Mouse (Mus musculus): Measurements from ENCODE around the gene Gm17349.

Gm17349 gene

GRCm38 (mm10) chr15:99698533-99699085 lies 6.7 kb downstream of the Gm17349 start:
- DNase-seq: peak in 1 of 2 experiments; percentile 41

GRCm38 (mm10) chr15:99697309-99697708 lies 8.0 kb downstream of the Gm17349 start:
- DNase-seq: peak in 1 of 2 experiments; percentile 60

GRCm38 (mm10) chr15:99691976-99692375 lies 13.3 kb downstream of the Gm17349 start:
- DNase-seq: no peak

GRCm38 (mm10) chr15:99690924-99691323 lies 14.4 kb downstream of the Gm17349 start:
- no peak for DNase-seq

GRCm38 (mm10) chr15:99688712-99689111 lies 16.6 kb downstream of the Gm17349 start:
- peak; percentile 67 to 77 for DNase-seq

- no peak for DNase-seq
Observed at GRCm38 (mm10) chr15:99684156-99684555, 21.1 kb downstream of the Gm17349 start.

- peak in 1 of 2 experiments; percentile 14 for DNase-seq
Observed at GRCm38 (mm10) chr15:99682880-99683279, 22.4 kb downstream of the Gm17349 start.

- DNase-seq: no peak
Observed at GRCm38 (mm10) chr15:99679008-99679407, 26.3 kb downstream of the Gm17349 start.

- peak; percentile 54 to 57 for DNase-seq
Observed at GRCm38 (mm10) chr15:99678063-99678800, 27.1 kb downstream of the Gm17349 start.

GRCm38 (mm10) chr15:99677089-99677488 lies 28.2 kb downstream of the Gm17349 start:
- no peak for DNase-seq

GRCm38 (mm10) chr15:99674866-99675265 lies 30.4 kb downstream of the Gm17349 start:
- DNase-seq: no peak

GRCm38 (mm10) chr15:99671783-99672182 lies 33.5 kb downstream of the Gm17349 start:
- no peak for DNase-seq

- no peak for DNase-seq
Observed at GRCm38 (mm10) chr15:99670964-99671670, 34.2 kb downstream of the Gm17349 start.

- peak; percentile 75 to 82 for DNase-seq
Observed at GRCm38 (mm10) chr15:99670154-99670821, 35.0 kb downstream of the Gm17349 start, which contains the start of gene Asic1. Gene Asic1 (plus strand): TSS chr15:99670368.

- no peak for DNase-seq
Observed at GRCm38 (mm10) chr15:99669392-99669791, 35.9 kb downstream of the Gm17349 start.

- DNase-seq: peak; percentile 86 to 90
Observed at GRCm38 (mm10) chr15:99668881-99669280, 36.4 kb downstream of the Gm17349 start.

- no peak for DNase-seq
Observed at GRCm38 (mm10) chr15:99667544-99667943, 37.7 kb downstream of the Gm17349 start.

GRCm38 (mm10) chr15:99664600-99665451 lies 40.5 kb downstream of the Gm17349 start:
- peak; percentile 54 to 66 for DNase-seq

- no peak for DNase-seq
Observed at GRCm38 (mm10) chr15:99663964-99664599, 41.2 kb downstream of the Gm17349 start.

GRCm38 (mm10) chr15:99662371-99662770 lies 42.9 kb downstream of the Gm17349 start:
- no peak for DNase-seq

- DNase-seq: no peak
Observed at GRCm38 (mm10) chr15:99661121-99661830, 44.0 kb downstream of the Gm17349 start.
